Mouse (Mus musculus) ES-E14 (cell line): ENCODE measurements at regions not wholly inside any gene's neighbourhood (a gene's known extent, or its start where the extent isn't known, plus 50 kb on each side); places are given as distances from the start of the nearest gene placed in this dataset.

Source experiments
- CHD2 ChIP-seq: IDR thresholded peaks from 2 replicates; pipeline ENCODE4 v1.6.1; 2014; ENCODE audit warnings: mild to moderate bottlenecking, low read depth, low read length, inconsistent platforms
- MAFK ChIP-seq: IDR thresholded peaks from 2 replicates; pipeline ENCODE4 v1.6.1; 2014; ENCODE audit warnings: mild to moderate bottlenecking, low read depth, low read length, inconsistent platforms; ENCODE audit not compliant: insufficient read depth
- ZNF384 ChIP-seq: IDR thresholded peaks from 2 replicates; pipeline ENCODE4 v1.6.1; 2012; ENCODE audit warnings: low read depth, low read length, inconsistent platforms

DNA sequence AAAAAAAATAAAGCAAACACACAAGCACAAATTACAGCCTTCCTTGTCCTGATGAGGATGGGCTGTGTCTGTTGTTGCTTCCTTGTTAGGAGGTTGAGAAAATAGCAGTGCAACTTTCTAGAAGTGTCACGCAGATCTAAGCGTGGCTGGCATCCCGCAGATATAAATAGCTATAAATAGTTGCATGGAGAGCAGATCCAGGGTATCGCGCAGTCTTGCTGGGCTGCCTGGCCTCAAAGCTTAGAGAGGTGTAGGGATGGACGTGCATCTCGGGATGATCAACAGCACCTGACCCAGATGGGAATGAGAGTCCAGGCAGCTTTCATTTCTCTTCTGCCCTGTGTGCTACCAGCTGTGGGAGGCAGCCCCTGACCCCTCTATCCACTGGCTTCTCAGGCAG lies 313.5 kb upstream of the Arrdc4 start:
- TF ChIP-seq CHD2 = no peak
- no peak for TF ChIP-seq MAFK
- no peak for TF ChIP-seq ZNF384
